Mouse (Mus musculus): ENCODE results near the gene Raf1.
A peak's percentile ranks its signal among the peaks of the same experiment; 100 is the strongest.
"Not testable (repeated sequence)": the region's sequence is repeated elsewhere in the genome, so short reads cannot be mapped to it uniquely, and the experiment has no call there.

Gene Raf1

DNA sequence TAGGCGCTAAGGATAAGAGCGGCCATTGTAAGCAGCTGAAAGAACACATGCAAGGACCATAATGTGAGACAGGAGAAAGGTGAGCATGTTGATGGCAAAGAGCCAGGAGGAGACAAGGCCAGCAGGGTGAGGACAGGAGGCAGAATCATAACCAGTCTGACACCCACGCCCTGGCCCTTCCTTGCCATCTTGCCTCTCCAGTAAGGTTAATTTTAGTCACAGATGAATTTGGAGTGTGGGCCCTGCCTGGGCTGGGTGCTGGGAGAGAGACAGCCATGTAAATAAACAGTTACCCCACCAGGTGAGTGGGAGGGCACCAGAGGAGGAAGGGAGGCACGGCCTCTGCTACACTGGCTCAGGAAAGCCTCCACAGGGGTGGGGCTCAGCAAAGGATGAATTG lies 4.6 kb upstream of the Raf1 start:
- no peak for ATAC-seq (ENCODE audit: low TSS enrichment)

DNA sequence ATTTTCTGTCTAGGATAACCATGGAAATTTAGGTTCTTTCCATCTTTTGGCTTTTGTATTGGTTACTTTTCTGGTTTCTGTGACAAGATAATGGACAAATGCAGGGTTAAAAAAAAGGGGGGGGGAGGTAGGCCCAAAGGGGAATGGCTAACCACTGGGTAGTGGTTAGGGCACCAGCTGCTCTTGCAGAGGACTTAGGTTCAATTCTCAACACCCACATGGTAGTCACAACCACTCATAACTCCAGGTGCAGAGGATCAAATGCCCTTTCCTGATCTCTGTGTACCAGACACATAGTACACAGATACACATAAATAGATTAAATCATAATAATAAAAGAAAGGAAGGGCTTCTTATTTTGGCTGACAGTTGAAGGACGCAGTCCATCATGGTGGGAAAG lies 1.6 kb upstream of the Raf1 start:
- no peak for ATAC-seq (ENCODE audit: low TSS enrichment)

DNA sequence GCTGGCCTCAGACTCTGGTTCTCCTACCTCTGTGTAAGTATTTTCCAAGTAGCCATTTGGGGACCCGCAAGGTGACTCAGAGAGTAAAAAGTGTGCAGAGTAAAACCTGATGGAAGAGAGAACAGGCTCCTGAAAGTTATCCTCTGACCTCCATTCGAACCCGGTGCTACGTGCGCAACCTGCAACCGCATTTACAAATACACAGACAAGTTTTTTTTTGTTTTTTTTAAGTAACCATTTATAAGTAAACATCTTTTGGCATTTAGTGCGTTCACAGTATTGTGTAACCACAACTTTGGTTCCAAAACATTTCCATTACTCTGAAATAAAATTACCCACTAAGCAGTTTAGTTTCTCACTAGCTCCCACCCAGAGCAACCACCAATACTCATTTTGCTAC lies 1.0 kb upstream of the Raf1 start:
- no peak for ATAC-seq (ENCODE audit: low TSS enrichment)

DNA sequence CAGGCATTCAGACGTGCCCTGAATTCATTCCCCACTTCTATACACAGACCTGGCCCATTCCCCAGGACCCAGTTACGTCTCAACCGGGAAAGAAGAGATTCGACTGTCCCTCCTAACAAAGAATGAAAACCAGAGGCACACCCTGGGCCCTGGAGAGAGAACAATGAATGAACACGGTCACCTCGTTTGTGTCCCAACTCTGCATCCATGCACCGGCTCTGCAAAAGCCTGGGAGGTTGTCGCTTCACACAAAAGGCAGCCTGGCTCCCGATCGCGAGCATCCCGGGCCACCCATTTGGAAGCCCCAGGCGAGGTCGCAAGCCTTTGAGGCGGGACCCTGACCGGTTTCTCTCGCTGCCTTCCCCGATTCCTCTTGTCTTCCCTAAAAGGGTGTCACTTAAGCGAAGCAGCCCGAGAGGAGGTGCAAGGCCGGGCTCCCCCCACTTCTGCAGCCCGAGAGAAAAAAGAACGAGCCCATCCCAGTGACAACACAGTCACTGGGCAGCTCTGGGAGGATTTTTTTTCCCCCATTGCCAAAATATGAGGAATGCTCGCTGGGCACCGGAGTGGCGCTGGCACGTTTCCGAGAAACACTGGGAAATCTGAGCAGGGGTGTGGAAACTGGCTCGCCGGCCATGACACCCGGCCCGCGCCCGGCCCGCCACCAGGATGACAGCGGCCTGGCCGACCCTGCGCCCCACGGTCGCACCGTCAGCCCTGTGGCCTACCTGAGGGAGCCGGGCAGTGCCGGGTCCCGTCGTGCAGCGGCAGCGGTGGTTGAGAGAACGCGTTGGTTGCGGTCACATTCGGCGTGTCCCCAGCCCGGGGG lies 713 bp downstream of the Raf1 start:
- ATAC-seq (ENCODE audit: low TSS enrichment): peak; percentile 39

DNA sequence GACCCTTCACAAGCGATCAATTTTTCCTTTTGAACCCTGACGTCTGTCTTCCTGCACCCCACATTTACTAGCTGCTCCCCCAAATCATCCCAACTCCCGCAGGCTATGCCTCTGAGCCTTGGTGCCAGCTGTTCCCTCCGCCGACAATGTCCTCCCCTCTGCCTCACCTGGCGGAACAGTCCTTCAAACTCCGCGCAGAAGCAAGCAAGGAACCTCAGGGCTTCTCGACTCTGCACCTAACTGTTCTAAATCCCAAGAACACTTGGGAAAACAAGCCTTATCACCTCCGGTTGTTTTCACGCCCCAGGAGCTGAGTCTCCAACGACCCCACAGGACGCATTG lies 1.3 kb downstream of the Raf1 start:
- no peak for ATAC-seq (ENCODE audit: low TSS enrichment)

GRCm38 (mm10) chr6:115674316-115674715 lies 2.1 kb downstream of the Raf1 start:
- no peak for ATAC-seq (ENCODE audit: low TSS enrichment)

DNA sequence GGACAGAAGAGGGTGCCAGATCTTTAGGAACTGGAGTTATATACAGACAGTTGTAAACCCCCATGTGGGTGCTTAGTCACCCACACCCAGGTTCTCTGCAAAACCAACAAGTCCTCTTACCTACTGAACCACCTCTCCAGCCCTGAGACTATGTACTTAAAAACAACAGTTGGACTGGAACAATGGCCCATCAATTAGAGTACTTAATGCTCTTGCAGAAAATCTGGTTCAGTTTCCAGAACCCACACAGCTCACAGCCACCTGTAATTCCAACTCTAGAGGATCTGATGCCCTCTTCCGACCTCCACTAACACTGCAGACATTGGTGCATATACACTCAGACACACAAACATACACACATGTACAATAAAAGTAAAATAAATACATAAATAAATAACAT lies 3.7 kb downstream of the Raf1 start:
- no peak for ATAC-seq (ENCODE audit: low TSS enrichment)

DNA sequence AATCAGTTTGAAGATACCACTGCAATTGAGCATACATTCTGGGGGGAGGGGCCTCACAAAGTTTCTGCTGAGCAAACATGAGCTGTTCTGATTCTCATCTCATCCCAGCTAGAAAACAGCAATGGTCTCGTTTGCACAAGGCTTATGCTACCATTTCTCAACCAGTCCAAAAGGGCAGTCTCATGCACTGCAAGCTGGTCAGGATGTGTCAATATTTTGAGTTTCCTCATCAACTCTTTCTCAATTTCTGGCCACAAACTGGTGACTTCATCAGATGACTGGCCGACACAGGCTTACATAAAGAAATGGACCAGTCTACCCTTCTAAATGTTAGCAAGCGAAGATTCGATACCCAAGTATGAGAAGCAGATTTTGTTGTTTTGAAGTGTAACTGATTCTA lies 9.8 kb downstream of the Raf1 start:
- no peak for ATAC-seq (ENCODE audit: low TSS enrichment)

GRCm38 (mm10) chr6:115664268-115664667 lies 12.2 kb downstream of the Raf1 start:
- ATAC-seq (ENCODE audit: low TSS enrichment): no peak

DNA sequence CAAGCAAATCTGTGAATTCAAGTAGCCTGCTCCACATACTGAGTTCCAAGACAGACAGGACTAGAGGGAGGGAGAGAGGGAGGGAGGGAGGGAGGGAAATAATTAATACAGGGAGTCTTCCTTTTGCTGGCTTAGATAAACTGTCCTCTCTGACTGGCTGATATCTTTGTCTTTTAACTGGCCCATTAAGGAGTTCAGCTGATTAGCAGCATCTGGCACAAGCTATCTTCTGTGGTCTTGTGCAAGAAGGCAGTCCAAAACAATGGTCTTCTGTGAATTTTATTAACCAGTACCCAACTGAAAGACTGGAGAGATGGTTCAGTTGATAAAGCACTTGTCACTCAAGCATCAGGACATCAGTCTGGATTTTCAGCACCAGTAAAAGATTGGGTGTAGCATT lies 17.6 kb downstream of the Raf1 start:
- ATAC-seq (ENCODE audit: low TSS enrichment): no peak

DNA sequence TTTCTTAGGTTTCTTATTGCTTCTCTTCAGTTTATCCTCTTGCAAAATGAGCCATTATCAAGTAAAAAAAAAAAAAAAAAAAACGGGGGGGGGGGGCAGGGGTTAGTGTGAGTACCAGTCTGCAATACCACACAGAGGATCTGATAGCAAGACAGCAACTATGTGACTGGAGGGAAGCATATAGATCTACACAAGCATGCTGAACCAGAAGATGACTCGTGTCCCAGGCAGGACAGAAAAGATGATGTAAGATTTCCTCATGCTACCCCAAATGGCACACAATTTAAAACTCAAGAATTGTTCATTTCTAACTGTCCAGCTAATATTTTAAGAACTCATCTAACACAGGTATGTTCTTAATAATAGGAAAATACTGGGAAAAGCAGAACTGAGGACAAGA lies 22.5 kb downstream of the Raf1 start:
- ATAC-seq (ENCODE audit: low TSS enrichment): no peak

- ATAC-seq (ENCODE audit: low TSS enrichment): no peak
Measured at GRCm38 (mm10) chr6:115651719-115652118, 24.7 kb downstream of the Raf1 start.

DNA sequence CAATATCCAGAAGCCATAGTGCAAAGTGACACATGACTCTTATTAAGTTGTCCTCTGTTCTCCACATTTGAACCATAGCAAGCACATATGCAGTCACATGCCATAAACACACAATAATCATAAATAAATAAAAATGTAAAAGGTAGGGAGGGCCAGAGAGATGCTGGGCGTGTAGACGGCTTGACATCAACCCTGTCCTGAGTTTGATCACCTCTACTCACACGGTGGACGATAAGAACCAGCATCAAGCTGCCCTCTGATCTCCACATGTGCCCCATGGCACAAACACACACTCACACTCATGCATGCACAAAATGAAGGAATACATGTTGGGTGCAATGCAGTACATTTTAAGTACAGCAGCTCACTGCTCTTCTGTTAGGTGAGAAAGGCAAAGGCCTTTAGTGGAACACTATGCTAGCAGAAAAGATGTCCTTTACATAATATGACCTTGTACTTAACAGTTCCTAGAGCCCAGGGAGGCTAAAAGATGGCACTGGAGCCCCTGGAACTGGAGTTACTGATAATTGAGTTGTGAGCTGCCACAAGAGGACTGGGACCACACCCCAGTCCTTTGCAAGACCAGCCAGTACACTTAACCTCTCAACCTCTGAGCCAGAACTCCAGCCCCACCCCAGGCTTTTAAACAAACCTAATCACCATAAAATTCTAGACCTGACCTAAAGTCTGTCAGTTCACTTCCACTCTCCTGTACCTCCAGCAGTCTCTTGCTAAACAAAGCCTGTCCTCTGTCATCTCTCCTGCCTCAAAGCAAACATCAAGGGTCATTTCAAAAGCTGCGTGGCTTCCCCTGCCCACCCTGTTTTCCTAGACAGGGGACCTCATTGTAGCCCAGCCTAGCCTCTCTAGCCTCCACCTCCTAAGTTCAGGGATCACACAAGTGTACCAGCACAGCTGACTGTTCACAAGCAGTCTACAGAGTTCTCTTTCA lies 25.7 kb downstream of the Raf1 start:
- ATAC-seq (ENCODE audit: low TSS enrichment): no peak

DNA sequence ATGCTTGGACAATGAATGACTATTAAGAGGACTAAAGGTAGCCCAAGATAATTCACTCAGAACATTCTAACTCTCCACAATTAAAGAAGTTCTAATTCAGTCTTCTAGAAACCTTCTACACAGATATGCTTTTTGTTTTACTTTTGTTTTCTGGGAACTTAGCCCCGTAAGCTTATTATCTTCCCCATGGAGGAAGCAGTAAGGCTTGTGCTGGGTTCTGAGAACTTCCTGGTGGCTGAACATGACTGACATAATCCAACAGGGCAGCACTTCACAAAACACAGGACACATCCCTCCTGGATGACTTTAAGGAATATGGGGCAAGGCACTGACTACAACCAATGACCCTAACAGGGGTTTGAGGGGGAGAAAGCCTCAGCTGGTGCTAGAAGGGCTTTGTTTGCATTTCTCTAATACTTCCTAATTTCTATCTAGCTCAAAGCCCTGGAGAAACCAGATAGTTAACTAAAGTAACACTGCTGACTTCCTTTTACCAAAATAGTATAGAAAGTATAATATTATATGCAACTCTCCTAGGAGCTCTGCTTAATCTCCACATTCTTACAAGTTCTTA lies 26.6 kb downstream of the Raf1 start:
- ATAC-seq (ENCODE audit: low TSS enrichment): no peak

DNA sequence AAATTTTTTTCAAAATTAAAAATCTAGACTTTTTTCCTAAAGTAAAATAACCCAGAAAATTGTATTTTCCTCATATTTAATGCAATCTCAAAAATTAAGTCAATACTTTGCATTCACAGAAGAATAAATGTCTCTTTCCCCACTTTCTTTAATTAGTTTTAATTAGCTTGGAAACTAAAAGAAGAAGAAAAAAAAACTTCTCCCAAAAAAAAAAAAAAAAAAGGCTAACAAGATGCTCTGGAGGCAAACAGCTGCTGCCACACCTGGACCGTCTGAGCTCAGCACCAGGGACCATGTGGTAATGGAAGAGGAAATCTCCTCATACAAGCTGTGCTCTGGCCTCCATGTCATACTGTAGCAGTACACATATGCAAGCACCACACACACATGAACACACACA lies 33.1 kb downstream of the Raf1 start:
- ATAC-seq (ENCODE audit: low TSS enrichment): no peak

DNA sequence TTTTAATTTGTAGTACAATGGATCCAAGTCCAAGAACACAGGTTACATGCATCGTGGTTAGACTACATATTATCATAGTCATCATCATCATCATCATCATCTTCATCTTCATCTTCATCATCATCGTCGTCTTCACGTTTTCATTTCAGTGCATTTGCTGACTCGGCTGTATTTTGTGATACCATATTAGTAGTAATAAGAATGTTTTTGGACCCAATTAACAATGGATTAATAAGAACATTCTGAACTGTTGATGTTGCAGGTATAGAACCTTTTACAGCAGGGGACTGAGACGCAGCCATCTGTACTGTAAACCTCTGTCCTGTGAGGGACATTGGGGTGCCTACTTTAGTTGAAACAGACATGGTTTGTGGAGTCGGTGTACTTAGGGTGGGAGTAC lies 38.2 kb downstream of the Raf1 start:
- not testable (repeated sequence) for ATAC-seq (ENCODE audit: low TSS enrichment)

GRCm38 (mm10) chr6:115634015-115634414 lies 42.4 kb downstream of the Raf1 start:
- ATAC-seq (ENCODE audit: low TSS enrichment): no peak

- ATAC-seq (ENCODE audit: low TSS enrichment): no peak
Measured at GRCm38 (mm10) chr6:115631056-115631795, 45.2 kb downstream of the Raf1 start.

GRCm38 (mm10) chr6:115626121-115626520 lies 50.3 kb downstream of the Raf1 start:
- no peak for ATAC-seq (ENCODE audit: low TSS enrichment)

DNA sequence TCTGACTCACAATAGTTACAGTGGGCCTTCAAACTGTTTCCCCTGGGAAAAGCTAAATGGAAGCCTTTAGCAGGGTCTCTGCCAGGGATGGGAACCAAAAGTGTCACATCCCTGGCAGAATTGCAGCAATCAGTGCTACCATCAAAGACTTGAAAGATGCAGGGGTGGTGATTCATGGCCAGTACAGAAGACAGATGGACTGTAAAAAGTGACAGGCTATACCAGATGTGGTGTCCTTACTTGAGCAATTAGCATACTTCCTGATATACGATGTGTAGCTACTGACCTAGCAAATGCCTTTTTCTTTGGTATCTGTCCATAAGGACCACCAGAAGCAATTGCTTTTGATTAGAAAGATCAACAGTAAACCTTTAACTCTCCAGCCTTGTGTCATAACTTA lies 55.5 kb downstream of the Raf1 start:
- no peak for ATAC-seq (ENCODE audit: low TSS enrichment)

GRCm38 (mm10) chr6:115619818-115620217 lies 56.6 kb downstream of the Raf1 start:
- ATAC-seq (ENCODE audit: low TSS enrichment): no peak; the same call in 1 of the 2 replicates

DNA sequence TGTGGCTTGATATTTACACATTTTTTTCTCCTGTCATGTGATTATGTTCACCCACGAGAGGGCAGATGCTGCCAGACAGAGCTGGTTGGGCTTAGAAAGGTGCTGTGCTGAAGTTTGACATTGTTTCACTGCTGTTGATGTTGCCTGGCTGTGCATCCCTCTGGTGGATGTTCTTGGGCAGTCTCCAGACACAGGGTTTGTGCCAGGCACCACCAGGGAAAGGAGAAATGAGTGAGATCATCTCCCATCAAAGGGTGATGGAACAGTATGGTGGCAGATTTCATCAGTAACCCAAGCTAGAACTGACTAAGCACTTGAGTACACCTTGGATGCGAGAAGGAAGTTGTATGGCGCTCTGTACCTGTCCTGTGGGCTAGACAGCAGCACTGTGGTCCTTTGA lies 60.5 kb downstream of the Raf1 start:
- ATAC-seq (ENCODE audit: low TSS enrichment): no peak
